In genomic region chr12:94731391-94731790, GRCm38 (mm10) we compare ENCODE assay signal across 21 mouse cellular contexts.
"Had no signal": no experiment of that assay in that cellular context is flagged by ENCODE, and none has a peak within 500 bp of the region (broad histone marks: within the 10 kb centered on the region; RNA-seq: fewer than 3 reads in every experiment).

No protein-coding gene starts in this region.

- H3K4me2 ChIP-seq: limb, embryonic 12.5 days; limb, embryonic 15.5 days; liver, embryonic 11.5 days; midbrain, embryonic 12.5 days; midbrain, embryonic 15.5 days; neural tube, embryonic 12.5 days; neural tube, embryonic 15.5 days had no signal

- H3K9me3 ChIP-seq: limb, embryonic 12.5 days; limb, embryonic 15.5 days; midbrain, embryonic 12.5 days; midbrain, embryonic 15.5 days; neural tube, embryonic 12.5 days; neural tube, embryonic 15.5 days had no signal

- H3K4me1 ChIP-seq: limb, embryonic 12.5 days; limb, embryonic 15.5 days had no signal

- H3K27me3 ChIP-seq: limb, embryonic 12.5 days; limb, embryonic 15.5 days; midbrain, embryonic 12.5 days; midbrain, embryonic 15.5 days; neural tube, embryonic 12.5 days; neural tube, embryonic 15.5 days had no signal

- H3K36me3 ChIP-seq: limb, embryonic 12.5 days; limb, embryonic 15.5 days; midbrain, embryonic 12.5 days; midbrain, embryonic 15.5 days; neural tube, embryonic 12.5 days; neural tube, embryonic 15.5 days had no signal

- H3K4me3 ChIP-seq: limb, embryonic 12.5 days; limb, embryonic 15.5 days; midbrain, embryonic 12.5 days; midbrain, embryonic 15.5 days; neural tube, embryonic 12.5 days; neural tube, embryonic 15.5 days had no signal

- H3K27ac ChIP-seq: limb, embryonic 12.5 days; limb, embryonic 15.5 days; liver, embryonic 14.5 days; midbrain, embryonic 12.5 days; midbrain, embryonic 15.5 days; neural tube, embryonic 12.5 days; neural tube, embryonic 15.5 days; stomach, postnatal 0 days had no signal

- H3K9ac ChIP-seq: limb, embryonic 12.5 days; limb, embryonic 15.5 days; liver, embryonic 14.5 days; liver, postnatal 0 days; midbrain, embryonic 12.5 days; midbrain, embryonic 15.5 days; neural tube, embryonic 12.5 days; neural tube, embryonic 15.5 days had no signal

- DNase-seq: kidney, adult 2 months; kidney, postnatal 10 days; kidney, postnatal 36 days; left cerebral cortex, postnatal 4 days; liver, postnatal 0 days; lung, postnatal 14 days; lung, postnatal 4 days; retina, postnatal 1 day; right cerebral cortex, postnatal 14 days; right cerebral cortex, postnatal 4 days; thymus, postnatal 25 days had no signal

- ATAC-seq: intestine, postnatal 0 days; liver, postnatal 0 days; midbrain, embryonic 15.5 days had no signal
